Mouse (Mus musculus): Measurements from ENCODE around the gene Gnb1l. TPM values are rescaled to one million over a fixed set of nuclear protein-coding genes. Genes with fewer than 3 reads are reported as not detected.

The Gnb1l gene
- polyA plus RNA-seq, 3 experiments from 2014 or later: 11.2 to 23.9 (median 17.4) TPM

DNA sequence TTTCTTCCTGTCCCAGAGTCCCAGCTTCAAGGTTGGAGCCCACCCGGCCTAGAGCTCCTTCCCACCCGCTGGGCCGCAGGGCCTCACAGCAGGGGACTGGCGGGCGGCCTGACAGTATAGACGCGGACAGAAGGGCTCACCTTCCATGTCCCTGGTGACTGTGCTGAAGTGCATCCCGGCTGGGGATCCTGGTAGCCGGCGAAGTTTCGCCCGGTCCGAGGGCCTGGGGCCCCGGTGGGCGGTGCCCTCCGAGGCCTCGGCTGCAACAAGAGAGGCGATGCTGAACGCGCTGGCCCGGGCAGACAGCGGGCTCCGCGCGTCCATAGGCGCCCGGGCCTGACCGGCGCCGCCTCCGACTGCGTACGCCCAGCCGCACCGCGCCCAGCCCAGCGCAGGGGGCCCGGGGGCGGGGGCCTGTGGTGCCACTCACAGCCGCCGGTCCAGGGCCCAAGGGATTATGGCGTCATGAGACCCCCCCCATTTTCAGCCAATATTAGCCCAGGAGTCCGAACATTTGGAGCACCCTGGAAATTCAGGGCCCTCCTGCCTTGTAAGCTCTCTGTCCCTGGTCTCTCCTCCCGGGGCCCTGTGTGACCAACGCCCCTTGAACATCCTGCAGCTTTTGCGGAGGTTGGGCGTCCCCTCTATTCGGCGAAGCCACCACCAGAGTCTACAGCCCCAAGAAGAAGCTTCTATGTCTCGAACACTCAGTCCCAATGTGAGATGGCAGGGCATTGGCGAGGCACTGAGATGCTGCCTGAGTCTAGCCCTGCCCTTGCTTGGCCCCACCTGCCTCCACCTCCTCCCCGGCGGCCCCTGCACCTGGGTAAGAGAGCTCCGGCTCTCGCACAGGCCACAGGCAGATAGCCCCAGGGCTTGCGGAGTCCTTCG is 89.6 kb downstream of the Gnb1l start:
- no peak for ATAC-seq

DNA sequence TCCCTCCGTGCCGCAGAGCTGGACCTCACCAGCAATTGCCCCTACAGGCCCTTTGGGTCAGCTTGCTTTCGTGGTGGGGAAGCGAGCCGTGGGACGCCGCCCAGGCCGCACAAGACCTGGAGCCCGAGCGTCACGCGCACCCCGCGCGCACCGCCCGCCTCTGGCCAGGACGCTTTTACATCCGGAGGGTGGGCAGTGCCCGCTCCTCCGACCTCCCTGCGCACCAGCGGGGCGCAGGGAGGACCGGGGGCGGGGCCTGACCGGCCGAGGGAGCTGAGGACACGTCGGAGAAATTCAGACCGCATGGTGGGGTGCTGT is 90.2 kb downstream of the Gnb1l start:
- no peak for ATAC-seq

DNA sequence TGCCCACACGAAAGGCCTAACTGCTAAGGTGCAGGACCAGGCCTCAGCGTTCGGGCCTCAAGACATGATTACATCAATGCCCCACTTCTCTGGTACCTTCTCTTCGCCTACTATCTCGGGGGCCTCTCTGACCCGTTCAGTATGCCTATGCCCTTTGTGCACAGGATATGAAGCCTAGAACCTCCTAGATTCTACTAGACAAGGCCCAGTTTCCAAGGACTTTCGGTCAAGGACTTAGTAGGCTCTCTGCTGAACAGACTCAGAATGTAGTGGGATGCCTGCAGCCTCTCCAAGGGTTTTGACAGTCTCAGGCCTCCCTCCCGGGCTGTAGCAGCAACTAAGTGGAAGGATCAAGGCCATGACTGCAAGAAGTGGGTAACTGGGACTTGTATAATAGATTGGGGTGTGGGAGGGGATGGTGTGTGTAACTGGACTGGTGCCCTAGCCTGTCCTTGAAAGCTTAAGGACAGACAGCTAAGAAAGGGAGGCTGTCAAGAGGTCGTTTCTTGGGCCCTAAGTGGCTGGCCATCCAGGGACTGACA is 90.6 kb downstream of the Gnb1l start:
- ATAC-seq: no peak

GRCm38 (mm10) chr16:18589804-18590790 is 91.6 kb downstream of the Gnb1l start, which contains the start of gene Tbx1:
Gene Tbx1, minus strand, starts transcription at chr16:18590671.
- ATAC-seq: peak; percentile 78

GRCm38 (mm10) chr16:18591047-18592018 is 92.8 kb downstream of the Gnb1l start:
- ATAC-seq: no peak

DNA sequence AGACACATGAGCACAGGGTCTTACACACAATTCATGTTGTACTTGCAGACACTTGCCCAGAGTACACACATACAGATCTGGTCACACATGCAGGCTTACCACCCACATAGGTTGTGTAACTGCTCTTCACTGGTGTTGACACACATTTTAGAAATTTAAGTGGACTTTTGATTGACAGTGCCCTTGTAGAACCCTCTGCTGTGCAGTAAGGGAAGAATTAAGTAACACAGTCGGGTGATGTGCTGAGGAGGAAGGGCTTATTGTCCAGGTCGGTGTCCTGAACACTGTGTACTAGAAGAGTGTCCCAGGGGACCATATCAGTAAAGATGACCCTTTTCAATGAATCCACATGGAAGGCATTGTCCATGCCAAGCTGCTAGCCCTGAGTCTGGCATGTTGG is 95.4 kb downstream of the Gnb1l start:
- ATAC-seq: no peak

- ATAC-seq: no peak
These were observed 97.7 kb downstream of the Gnb1l start for GRCm38 (mm10) chr16:18596255-18596654.

DNA sequence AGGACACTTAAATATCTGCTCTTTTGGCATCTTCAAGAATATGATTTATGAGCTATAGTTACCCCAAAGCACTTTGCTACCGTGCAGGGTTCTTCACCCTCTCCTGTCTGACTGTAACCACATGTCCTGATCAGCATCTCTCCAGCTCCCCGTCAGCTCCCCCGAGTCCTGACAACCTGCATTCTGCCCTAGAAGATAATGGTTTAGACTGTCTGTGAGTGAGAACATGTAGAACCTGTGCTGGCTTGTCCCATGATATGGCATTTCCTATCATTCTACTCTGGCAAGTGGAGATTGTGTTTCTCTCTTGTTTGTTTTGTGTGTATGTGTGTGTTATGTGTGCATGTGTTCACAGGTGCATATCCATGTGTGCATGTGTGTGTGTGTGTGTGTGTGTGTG is 99.5 kb downstream of the Gnb1l start:
- ATAC-seq: no peak

DNA sequence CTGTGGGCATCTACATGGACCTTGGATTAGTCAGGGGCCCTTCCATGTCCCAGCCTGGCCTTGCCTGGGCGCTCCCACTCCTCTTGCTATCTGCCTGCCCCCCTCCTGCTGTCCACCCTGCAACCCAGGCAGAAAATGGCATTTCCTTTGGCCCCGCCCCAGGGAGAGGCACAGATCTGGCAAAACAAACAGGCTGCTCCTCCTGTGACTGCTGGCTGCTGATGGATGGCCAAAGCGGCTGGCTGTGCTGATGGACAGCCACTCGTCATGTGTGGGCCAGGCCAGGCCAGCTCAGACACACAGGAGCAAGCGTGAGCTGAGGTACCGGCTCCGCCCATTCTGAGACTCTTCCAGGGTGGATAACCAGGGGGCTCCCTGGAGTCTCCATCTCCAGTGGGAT is 102.9 kb downstream of the Gnb1l start:
- no peak for ATAC-seq

GRCm38 (mm10) chr16:18604267-18604701 is 105.8 kb downstream of the Gnb1l start:
- no peak for ATAC-seq

DNA sequence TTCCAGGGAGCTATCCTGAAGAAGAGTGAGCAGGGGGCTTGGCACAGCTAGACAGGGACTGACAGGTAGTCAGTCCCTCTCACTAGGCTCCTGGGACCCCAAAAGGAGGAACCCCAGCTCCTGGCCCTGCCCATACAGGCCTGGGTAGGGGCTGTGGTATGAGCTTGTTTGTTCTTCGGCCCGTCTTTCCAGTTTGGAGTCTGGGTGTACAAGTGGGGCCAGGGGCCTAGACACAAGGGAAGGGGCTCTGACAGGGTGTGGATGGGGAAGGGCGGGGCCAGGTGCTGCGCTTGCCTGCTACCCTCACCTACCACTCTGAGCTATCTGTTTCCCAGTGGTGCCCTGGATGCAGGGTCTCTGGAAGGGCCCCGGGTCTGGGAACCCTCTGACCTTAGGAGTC is 107.2 kb downstream of the Gnb1l start:
- ATAC-seq: no peak

- ATAC-seq: no peak
These were observed 109.7 kb downstream of the Gnb1l start for GRCm38 (mm10) chr16:18608226-18608625.

DNA sequence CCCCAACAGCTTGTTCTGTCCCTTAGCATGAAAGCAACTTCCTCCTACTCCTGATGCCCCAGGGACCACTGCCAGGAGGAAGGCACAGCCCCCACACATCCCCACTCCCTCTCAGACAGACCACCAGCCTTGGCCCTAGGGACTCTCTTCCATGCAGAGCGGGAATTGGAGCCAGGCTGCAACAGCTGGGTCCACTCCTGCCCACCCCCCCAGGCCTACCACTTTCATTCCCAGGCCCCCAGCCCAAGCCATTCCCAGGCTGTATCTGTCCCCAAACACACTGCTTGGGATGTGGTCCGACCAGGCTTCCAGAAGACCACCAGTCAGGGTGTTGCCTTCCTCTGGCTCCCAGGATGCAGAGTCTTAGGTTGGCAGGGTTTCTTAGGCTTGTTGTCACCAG is 110.6 kb downstream of the Gnb1l start:
- no peak for ATAC-seq

- no peak for ATAC-seq
These were observed 113.2 kb downstream of the Gnb1l start for GRCm38 (mm10) chr16:18611752-18612151.

GRCm38 (mm10) chr16:18613301-18613700 is 114.8 kb downstream of the Gnb1l start:
- ATAC-seq: no peak

Other genes starting within 250 kb of the Gnb1l start
- gene Ranbp1, start 250.0 kb upstream of the Gnb1l start, polyA plus RNA-seq (2017; shearing (Covaris generic)): 100 to 1,000 TPM; 141 to 268 (median 158) TPM
- gene Gm49776, start 240.4 kb upstream of the Gnb1l start, polyA plus RNA-seq (2017; shearing (Covaris generic)): not detected
- gene Dgcr8, start 209.5 kb upstream of the Gnb1l start, polyA plus RNA-seq (2017; shearing (Covaris generic)): 10 to 100 TPM; 16.6 to 29.7 (median 19.9) TPM
- 10 to 100 TPM; 48.6 to 81.2 (median 70.2) TPM for gene Tango2, start 150.6 kb upstream of the Gnb1l start, polyA plus RNA-seq (2017; shearing (Covaris generic))
- 1 to 10 TPM in 1 of 3 experiments, under 1 TPM in 2; 0.52 to 1.0 (median 0.66) TPM for gene Arvcf, start 150.5 kb upstream of the Gnb1l start, polyA plus RNA-seq (2017; shearing (Covaris generic))
- gene Txnrd2, start 72.3 kb upstream of the Gnb1l start, polyA plus RNA-seq (2017; shearing (Covaris generic)): 10 to 100 TPM; 15.9 to 21.2 (median 20.4) TPM
- 10 to 100 TPM; 51.4 to 56.7 (median 52.3) TPM for gene Comt, start 71.9 kb upstream of the Gnb1l start, polyA plus RNA-seq (2017; shearing (Covaris generic))
- gene Rtl10, start 188 bp downstream of the Gnb1l start, polyA plus RNA-seq (2017; shearing (Covaris generic)): 1 to 10 TPM in 1 of 3 experiments, under 1 TPM in 2; 0.47 to 1.8 (median 0.86) TPM
- gene Tbx1, start 92.0 kb downstream of the Gnb1l start, polyA plus RNA-seq (2017; shearing (Covaris generic)): not detected
- not detected for gene Gp1bb, start 123.7 kb downstream of the Gnb1l start, polyA plus RNA-seq (2017; shearing (Covaris generic))
- gene Gm49601, start 127.7 kb downstream of the Gnb1l start, polyA plus RNA-seq (2017; shearing (Covaris generic)): not detected
- under 1 TPM; 0.72 to 0.78 (median 0.77) TPM for gene Sept5, start 131.2 kb downstream of the Gnb1l start, polyA plus RNA-seq (2017; shearing (Covaris generic))